Mouse (Mus musculus): Measurements from ENCODE around the gene Zfp568.

GRCm38 (mm10) chr7:30009321-30010085 is 25.7 kb downstream of the Zfp568 start:
- no peak for TF ChIP-seq TAL1 (IDR thresholded peaks at IDR 0.05; ENCODE audit: low read length)
- TF ChIP-seq GATA1 (IDR thresholded peaks at IDR 0.05; ENCODE audit: low read length), result no peak
